Mouse (Mus musculus) liver, embryonic 13.5 days (tissue): ENCODE data around the gene Mrps10. TPM values are rescaled to one million over a fixed set of nuclear protein-coding genes. Genes with fewer than 3 reads are reported as not detected.

Experiments used
- ATAC-seq: fragments of 200-750 bp; cut with Nextera tagmentation; 2 replicates; pipeline ENCODE4 v1.8.0; 2017; ENCODE audit warnings: low read depth, mild to moderate bottlenecking, moderate number of reproducible peaks, moderate library complexity
- DNase-seq: peaks from one replicate; pipeline ENCODE4 v3.0.0; 2022
- H3K27ac ChIP-seq: fragments of 300-500 bp; sonication (generic); 2 replicates; pipeline ENCODE4 v1.5.1; 2015; ENCODE audit warnings: moderate library complexity, mild to moderate bottlenecking, inconsistent platforms
- H3K27me3 ChIP-seq: fragments of 300-500 bp; sonication (generic); 2 replicates; pipeline ENCODE4 v1.6.1; 2015; ENCODE audit warnings: mild to moderate bottlenecking, inconsistent platforms
- H3K36me3 ChIP-seq: fragments of 300-500 bp; sonication (generic); 2 replicates; pipeline ENCODE4 v1.6.1; 2015; ENCODE audit warnings: mild to moderate bottlenecking, inconsistent platforms
- H3K4me1 ChIP-seq: fragments of 300-500 bp; sonication (generic); replicated peaks from 2 replicates; pipeline ENCODE4 v1.6.1; 2015; ENCODE audit warnings: inconsistent platforms
- H3K4me2 ChIP-seq: fragments of 300-500 bp; sonication (generic); 2 replicates; pipeline ENCODE4 v1.6.1; 2015; ENCODE audit warnings: inconsistent platforms, mild to moderate bottlenecking, moderate library complexity
- H3K4me3 ChIP-seq: fragments of 300-500 bp; sonication (generic); replicated peaks from 2 replicates; pipeline ENCODE4 v1.5.1; 2015; ENCODE audit warnings: mild to moderate bottlenecking, inconsistent platforms
- H3K9ac ChIP-seq: fragments of 300-500 bp; sonication (generic); 2 replicates; pipeline ENCODE4 v1.6.1; 2015; ENCODE audit warnings: mild to moderate bottlenecking, inconsistent platforms
- H3K9me3 ChIP-seq: fragments of 300-500 bp; sonication (generic); replicated peaks from 2 replicates; pipeline ENCODE4 v1.6.1; 2016; ENCODE audit warnings: inconsistent platforms
- WGBS: fragments of 180-500 bp; shearing (Covaris S2); methylation state at CpG from one replicate; pipeline ENCODE4 v1.1.7; 2015; ENCODE audit not compliant: insufficient replicate concordance; 5-methylcytosine and 5-hydroxymethylcytosine counted together
- polyA plus RNA-seq: library from polyadenylated mRNA; unstranded; fragments of >200 nt; fragmentation: Nextera tagmentation; extraction: Ambion mirVana; gene quantifications from 2 replicates; pipeline ENCODE4 v1.2.1, GENCODE M21; 2015

The Mrps10 gene
- polyA plus RNA-seq, 1 experiment from 2014 or later = 61.6 TPM

GRCm38 (mm10) chr17:47383266-47383665 lies 14.6 kb downstream of the Mrps10 start:
- no peak for DNase-seq
- H3K27me3 ChIP-seq = 0 out of 2 replicates have a peak, but pooled peaks cover 3% of the 10 kb centered on the region
- H3K36me3 ChIP-seq = peaks cover 23% of the 10 kb centered on the region
- H3K27ac ChIP-seq = no peak overlapping the region
- H3K4me3 ChIP-seq = no peak overlapping the region
- H3K4me1 ChIP-seq = no peaks in the 10 kb centered on the region
- H3K9me3 ChIP-seq = no peaks in the 10 kb centered on the region
- no peak overlapping the region for H3K4me2 ChIP-seq
- no peak for ATAC-seq
- 66% methylated on average over 4 of the region's 4 CpGs for WGBS
- H3K9ac ChIP-seq = no peak overlapping the region

- Histone ChIP-seq H3K4me2 (no peak overlapping the region), H3K27me3 (0 out of 2 replicates have a peak, but pooled peaks cover 3% of the 10 kb centered on the region), H3K4me1 (no peaks in the 10 kb centered on the region), H3K9ac (no peak overlapping the region), H3K4me3 (no peak overlapping the region), H3K36me3 (peaks cover 16% of the 10 kb centered on the region), H3K9me3 (no peaks in the 10 kb centered on the region), H3K27ac (no peak overlapping the region)
- DNase-seq = no peak
- 72% methylated on average over 3 of the region's 3 CpGs for WGBS
- ATAC-seq = no peak
These were observed 15.4 kb downstream of the Mrps10 start for GRCm38 (mm10) chr17:47384064-47384463.

GRCm38 (mm10) chr17:47385145-47385544 lies 16.5 kb downstream of the Mrps10 start, which contains the start of gene Guca1b:
TSS of gene Guca1b (plus strand) at chr17:47385393.
- WGBS = 48% methylated on average over 10 of the region's 10 CpGs
- H3K4me3 ChIP-seq = no peak within 1 kb of the TSS
- 0 out of 2 replicates have a peak, but pooled peaks cover 3% of the 10 kb centered on the region for H3K27me3 ChIP-seq
- no peak within 1 kb of the TSS for H3K27ac ChIP-seq
- H3K9ac ChIP-seq = no peak within 1 kb of the TSS
- H3K4me1 ChIP-seq = no peaks in the 10 kb centered on the region
- DNase-seq = no peak
- peaks cover 5% of the 10 kb centered on the region; the same call in 1 of the 2 replicates for H3K36me3 ChIP-seq
- no peak within 1 kb of the TSS for H3K4me2 ChIP-seq
- no peak for ATAC-seq
- no peaks in the 10 kb centered on the region for H3K9me3 ChIP-seq

GRCm38 (mm10) chr17:47386649-47387048 lies 18.0 kb downstream of the Mrps10 start:
- 57% methylated on average over 4 of the region's 4 CpGs for WGBS
- Histone ChIP-seq H3K27ac (no peak overlapping the region), H3K4me1 (no peaks in the 10 kb centered on the region), H3K9ac (no peak overlapping the region), H3K4me2 (no peak overlapping the region), H3K36me3 (0 out of 2 replicates have a peak, but pooled peaks cover 5% of the 10 kb centered on the region), H3K27me3 (0 out of 2 replicates have a peak, but pooled peaks cover 3% of the 10 kb centered on the region), H3K9me3 (no peaks in the 10 kb centered on the region), H3K4me3 (no peak overlapping the region)
- ATAC-seq (no peak), DNase-seq (peak; percentile 27)

- DNase-seq = no peak
- H3K36me3 ChIP-seq = no peaks in the 10 kb centered on the region
- no peak for ATAC-seq
- H3K9me3 ChIP-seq = no peaks in the 10 kb centered on the region
- 14% methylated on average over 24 of the region's 24 CpGs for WGBS
- peaks cover 18% of the 10 kb centered on the region for H3K4me1 ChIP-seq
- 0 out of 2 replicates have a peak overlapping the region, but pooled peaks have one; percentile 8 for H3K9ac ChIP-seq
- no peak overlapping the region for H3K27ac ChIP-seq
- peaks cover 20% of the 10 kb centered on the region for H3K27me3 ChIP-seq
- H3K4me3 ChIP-seq = peak overlapping the region; percentile 47
- H3K4me2 ChIP-seq = peak overlapping the region; percentile 66
These were observed 25.7 kb downstream of the Mrps10 start for GRCm38 (mm10) chr17:47394223-47394869.

GRCm38 (mm10) chr17:47395376-47395913 lies 26.8 kb downstream of the Mrps10 start:
- peaks cover 18% of the 10 kb centered on the region for H3K4me1 ChIP-seq
- H3K9ac ChIP-seq = no peak overlapping the region
- ATAC-seq (peak; percentile 82), DNase-seq (peak; percentile 29)
- no peaks in the 10 kb centered on the region for H3K36me3 ChIP-seq
- peak overlapping the region; percentile 47 for H3K4me3 ChIP-seq
- peak overlapping the region; percentile 66 for H3K4me2 ChIP-seq
- 1% methylated on average over 19 of the region's 20 CpGs for WGBS
- no peaks in the 10 kb centered on the region for H3K9me3 ChIP-seq
- no peak overlapping the region for H3K27ac ChIP-seq
- H3K27me3 ChIP-seq = peaks cover 20% of the 10 kb centered on the region

GRCm38 (mm10) chr17:47399091-47399490 lies 30.4 kb downstream of the Mrps10 start:
- H3K9me3 ChIP-seq = no peaks in the 10 kb centered on the region
- ATAC-seq (no peak), DNase-seq (no peak)
- peaks cover 18% of the 10 kb centered on the region for H3K4me1 ChIP-seq
- H3K9ac ChIP-seq = no peak overlapping the region
- no peak overlapping the region for H3K27ac ChIP-seq
- no peak overlapping the region for H3K4me3 ChIP-seq
- peaks cover 21% of the 10 kb centered on the region for H3K27me3 ChIP-seq
- no peaks in the 10 kb centered on the region for H3K36me3 ChIP-seq
- WGBS = 63% methylated on average over 8 of the region's 8 CpGs
- no peak overlapping the region for H3K4me2 ChIP-seq

- H3K27me3 ChIP-seq = peaks cover 10% of the 10 kb centered on the region
- no peak within 1 kb of the TSS for H3K4me3 ChIP-seq
- H3K27ac ChIP-seq = no peak within 1 kb of the TSS
- no peak within 1 kb of the TSS for H3K9ac ChIP-seq
- H3K36me3 ChIP-seq = no peaks in the 10 kb centered on the region
- no peaks in the 10 kb centered on the region for H3K9me3 ChIP-seq
- no peak within 1 kb of the TSS for H3K4me2 ChIP-seq
- ATAC-seq (no peak), DNase-seq (no peak)
- 61% methylated on average over 10 of the region's 10 CpGs for WGBS
- peaks cover 5% of the 10 kb centered on the region for H3K4me1 ChIP-seq
These were observed 31.8 kb downstream of the Mrps10 start, which contains the start of gene Guca1a for GRCm38 (mm10) chr17:47400451-47400850. TSS of gene Guca1a (minus strand) at chr17:47400584.

GRCm38 (mm10) chr17:47407717-47408557 lies 39.2 kb downstream of the Mrps10 start:
- 46% methylated on average over 10 of the region's 10 CpGs for WGBS

GRCm38 (mm10) chr17:47408558-47408898 lies 39.8 kb downstream of the Mrps10 start:
- Histone ChIP-seq H3K36me3 (no peaks in the 10 kb centered on the region), H3K9me3 (no peaks in the 10 kb centered on the region), H3K27me3 (peaks cover 68% of the 10 kb centered on the region), H3K4me1 (no peaks in the 10 kb centered on the region), H3K27ac (no peak overlapping the region), H3K9ac (no peak overlapping the region), H3K4me3 (no peak overlapping the region), H3K4me2 (no peak overlapping the region)
- 0 out of 2 replicates have a peak, but pooled peaks have one; percentile 34 for ATAC-seq
- WGBS = 14% methylated on average over 8 of the region's 8 CpGs
- no peak for DNase-seq

More at GRCm38 (mm10) chr17:47407717-47408557, 39.2 kb downstream of the Mrps10 start:
- Histone ChIP-seq H3K27ac (no peak overlapping the region), H3K36me3 (no peaks in the 10 kb centered on the region), H3K4me1 (no peaks in the 10 kb centered on the region), H3K4me3 (no peak overlapping the region), H3K9me3 (no peaks in the 10 kb centered on the region), H3K27me3 (peaks cover 62% of the 10 kb centered on the region), H3K4me2 (no peak overlapping the region), H3K9ac (no peak overlapping the region)
- ATAC-seq (no peak), DNase-seq (no peak)
